Mouse (Mus musculus) erythroblast, embryonic 14.5 days (primary cell): ENCODE measurements around the gene Eno4.

Source experiments
- GATA1 ChIP-seq: IDR thresholded peaks from 2 replicates; pipeline ENCODE4 v1.6.1; 2012; ENCODE audit warnings: low read length, inconsistent platforms, mixed read lengths
- TAL1 ChIP-seq: IDR thresholded peaks from 3 replicates; pipeline ENCODE4 v1.6.1; 2012; ENCODE audit warnings: low read length, inconsistent platforms, mixed read lengths

- TF ChIP-seq TAL1 (no peak), GATA1 (no peak)
Observed at GRCm38 (mm10) chr19:58951521-58951920, 8.3 kb downstream of the Eno4 start.
